Comparison of ENCODE assay signal across 12 mouse cellular contexts in the genomic region with DNA sequence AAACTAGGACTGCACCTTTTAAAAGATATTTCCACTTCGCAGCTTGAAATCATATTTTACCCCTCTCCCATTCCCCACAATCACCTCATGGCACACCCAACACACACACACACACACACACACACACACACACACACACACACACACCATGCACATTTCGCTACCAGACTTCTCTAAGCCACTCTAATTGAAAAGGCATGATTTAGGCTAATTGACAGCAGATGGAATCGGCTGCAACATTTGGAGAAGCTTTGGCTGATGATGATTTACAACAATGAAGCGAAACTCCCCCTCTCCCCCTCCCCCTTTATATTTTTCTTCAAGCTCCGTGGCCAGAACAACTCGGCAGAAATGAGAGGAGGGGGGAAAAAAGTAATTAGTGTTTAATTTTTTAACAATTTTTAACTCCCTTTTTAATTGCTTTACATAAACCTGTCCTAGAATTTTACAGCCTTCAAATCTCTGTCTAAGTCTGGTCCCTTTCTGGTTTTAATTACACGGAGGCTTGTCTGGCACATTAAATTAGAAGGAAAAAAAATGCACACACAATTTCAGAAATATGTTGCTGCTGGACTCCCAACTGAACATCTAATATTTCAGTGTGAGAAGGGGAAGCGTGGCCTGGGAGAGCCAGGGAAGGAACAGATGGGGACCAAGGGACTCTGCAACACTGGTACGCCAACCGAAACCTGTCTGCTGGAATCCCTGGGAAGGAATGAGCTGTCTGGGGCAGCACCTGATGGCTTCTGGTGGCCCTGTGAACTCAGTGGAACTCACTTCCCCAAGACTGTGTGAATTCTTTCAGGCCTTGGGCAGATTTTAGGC.
A peak's percentile ranks its signal among the peaks of the same experiment; 100 is the strongest.
DNase-seq lines count a peak whose midpoint lies in the region; ATAC-seq lines count a peak whose summit lies in the region.
"Had no signal": no experiment of that assay in that cellular context is flagged by ENCODE, and none has a peak within 500 bp of the region (broad histone marks: within the 10 kb centered on the region; RNA-seq: fewer than 3 reads in every experiment).

No protein-coding gene starts in this region.

- no peaks in the 10 kb centered on the region for H3K27me3 ChIP-seq in forebrain, embryonic 16.5 days (replicated peaks; ENCODE audit: control insufficient read depth, insufficient read depth, low read length)
- H3K27me3 ChIP-seq: liver, embryonic 13.5 days had no signal

- H3K9me3 ChIP-seq in forebrain, embryonic 16.5 days (ENCODE audit: control insufficient read depth, low read length): no peaks in the 10 kb centered on the region
- H3K9me3 ChIP-seq: liver, embryonic 13.5 days had no signal

- peak overlapping the region; percentile 14 for H3K4me2 ChIP-seq in forebrain, embryonic 16.5 days (ENCODE audit: low read length)
- H3K4me2 ChIP-seq: liver, embryonic 13.5 days had no signal

- H3K36me3 ChIP-seq in forebrain, embryonic 16.5 days (ENCODE audit: control insufficient read depth, insufficient read depth): no peaks in the 10 kb centered on the region
- H3K36me3 ChIP-seq: G1E; liver, embryonic 13.5 days had no signal

- H3K9ac ChIP-seq in forebrain, embryonic 16.5 days (replicated peaks; ENCODE audit: low read depth, low read length): no peak overlapping the region; the same call in 1 of the 2 replicates
- H3K9ac ChIP-seq: liver, embryonic 13.5 days had no signal

- peak; percentile 67 for ATAC-seq in forebrain, embryonic 16.5 days

- H3K4me3 ChIP-seq in forebrain, embryonic 16.5 days (replicated peaks; ENCODE audit: low read length): no peak overlapping the region
- H3K4me3 ChIP-seq: liver, embryonic 13.5 days had no signal

- DNase-seq in adipocyte (ENCODE audit: low spot score): peak; percentile 15
- DNase-seq in embryo, embryonic 11 days: peak; percentile 83
- DNase-seq in mesoderm, embryonic 11.5 days (ENCODE audit: low read depth, low spot score): peak; percentile 76
- DNase-seq in left cerebral cortex, adult 9 months (ENCODE audit: low spot score in 2 of 2): no peak
- DNase-seq in heart, adult 9 months (ENCODE audit: low spot score in 2 of 2): no peak
- no peak for DNase-seq in spleen, postnatal 10 days (ENCODE audit: low spot score in 2 of 2)
- DNase-seq: heart, postnatal 14 days; kidney, postnatal 25 days; liver, embryonic 13.5 days had no signal

- peak overlapping the region; percentile 76 for H3K27ac ChIP-seq in forebrain, embryonic 16.5 days (ENCODE audit: low read length)
- H3K27ac ChIP-seq: liver, embryonic 13.5 days; macrophage had no signal

- peaks cover 44% of the 10 kb centered on the region for H3K4me1 ChIP-seq in forebrain, embryonic 16.5 days (replicated peaks; ENCODE audit: control insufficient read depth, insufficient read depth, low read length)

- WGBS in forebrain, embryonic 16.5 days: 25% methylated on average over 10 of the region's 10 CpGs

Comparison
In these comparisons a context has a peak if more than half of its experiments do, and no peak if none do; other contexts are left out.
1. DNase-seq: peak in adipocyte (single experiment), embryo, embryonic 11 days (single experiment) and mesoderm, embryonic 11.5 days (single experiment); none in left cerebral cortex, adult 9 months (0 of 2), heart, adult 9 months (0 of 2) and spleen, postnatal 10 days (0 of 2).